Comparison of ENCODE assay signal across 34 mouse cellular contexts in the genomic region with DNA sequence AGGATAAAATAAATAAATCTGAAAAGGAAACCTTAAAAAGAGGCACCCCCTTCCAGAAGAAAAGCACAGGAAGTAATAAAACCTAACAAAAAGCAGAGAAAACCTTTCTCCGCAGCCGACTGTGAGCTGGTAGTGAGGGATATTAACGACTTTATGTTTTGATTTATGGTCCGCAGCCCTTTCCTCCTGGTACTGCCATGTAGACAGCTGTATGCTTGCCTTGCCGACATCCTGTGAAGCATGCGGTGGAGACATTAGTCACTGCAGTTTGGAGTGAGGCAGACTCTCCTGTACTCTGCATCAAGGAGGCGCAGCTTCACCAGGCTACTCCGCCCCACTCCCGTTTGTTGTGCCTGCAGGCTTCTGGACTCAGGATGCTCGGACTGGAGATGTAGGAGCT. TPM values are rescaled to one million over a fixed set of nuclear protein-coding genes. Genes with fewer than 3 reads are reported as not detected.
A peak's percentile ranks its signal among the peaks of the same experiment; 100 is the strongest.
DNase-seq lines count a peak whose midpoint lies in the region; ATAC-seq and TF ChIP-seq lines count a peak whose summit lies in the region.
"Had no signal": no experiment of that assay in that cellular context is flagged by ENCODE, and none has a peak within 500 bp of the region (broad histone marks: within the 10 kb centered on the region; RNA-seq: fewer than 3 reads in every experiment).

No protein-coding gene starts in this region.

- ATAC-seq in kidney, postnatal 0 days (replicated peaks; ENCODE audit: low FRiP score, low read depth): no peak
- ATAC-seq in limb, embryonic 11.5 days (ENCODE audit: insufficient number of reproducible peaks, low FRiP score, low TSS enrichment, low read depth): no peak
- no peak for ATAC-seq in erythroblast, adult 5-6 weeks (replicated peaks; ENCODE audit: low FRiP score, poor library complexity, severe bottlenecking)
- ATAC-seq: activated CD4-positive, CD25-positive, alpha-beta regulatory T cell, adult 4 months; CD4-positive, CD25-positive, alpha-beta regulatory T cell, adult 4 months; forebrain, embryonic 13.5 days; forebrain, embryonic 15.5 days; forebrain, postnatal 0 days had no signal

- H3K4me3 ChIP-seq in kidney, postnatal 0 days (replicated peaks; ENCODE audit: low read depth, low read length): no peak overlapping the region
- no peak overlapping the region for H3K4me3 ChIP-seq in limb, embryonic 11.5 days (ENCODE audit: low read depth, low read length)
- H3K4me3 ChIP-seq: embryonic facial prominence, embryonic 13.5 days; embryonic facial prominence, embryonic 15.5 days; forebrain, embryonic 13.5 days; forebrain, embryonic 15.5 days had no signal

- no peaks in the 10 kb centered on the region for H3K4me1 ChIP-seq in kidney, postnatal 0 days (replicated peaks; ENCODE audit: insufficient read depth, low read length)
- no peaks in the 10 kb centered on the region; the same call in 1 of the 2 replicates for H3K4me1 ChIP-seq in limb, embryonic 11.5 days (ENCODE audit: control insufficient read depth, insufficient read depth, low read length)
- H3K4me1 ChIP-seq: embryonic facial prominence, embryonic 13.5 days; embryonic facial prominence, embryonic 15.5 days; forebrain, embryonic 13.5 days; forebrain, embryonic 15.5 days had no signal

- H3K9ac ChIP-seq in kidney, postnatal 0 days (ENCODE audit: low read depth, low read length): no peak overlapping the region
- H3K9ac ChIP-seq in limb, embryonic 11.5 days (ENCODE audit: low read length): no peak overlapping the region
- H3K9ac ChIP-seq: embryonic facial prominence, embryonic 13.5 days; embryonic facial prominence, embryonic 15.5 days; forebrain, embryonic 13.5 days; forebrain, embryonic 15.5 days; forebrain, postnatal 0 days had no signal

- no peaks in the 10 kb centered on the region for H3K36me3 ChIP-seq in kidney, postnatal 0 days (ENCODE audit: insufficient read depth, low read length)
- H3K36me3 ChIP-seq in limb, embryonic 11.5 days (ENCODE audit: control insufficient read depth, insufficient read depth, low read length): no peaks in the 10 kb centered on the region
- H3K36me3 ChIP-seq: embryonic facial prominence, embryonic 13.5 days; embryonic facial prominence, embryonic 15.5 days; forebrain, embryonic 15.5 days had no signal

- 25% methylated on average over 10 of the region's 10 CpGs for WGBS in kidney, postnatal 0 days
- WGBS in limb, embryonic 11.5 days: 37% methylated on average over 10 of the region's 10 CpGs

- no peaks in the 10 kb centered on the region for H3K27me3 ChIP-seq in kidney, postnatal 0 days (ENCODE audit: insufficient read depth, low read length)
- no peaks in the 10 kb centered on the region for H3K27me3 ChIP-seq in limb, embryonic 11.5 days (ENCODE audit: control insufficient read depth, insufficient read depth, low read length)
- H3K27me3 ChIP-seq: embryonic facial prominence, embryonic 13.5 days; embryonic facial prominence, embryonic 15.5 days; forebrain, embryonic 13.5 days; forebrain, embryonic 15.5 days had no signal

- H3K4me2 ChIP-seq in kidney, postnatal 0 days (ENCODE audit: low read length): no peak overlapping the region
- no peak overlapping the region for H3K4me2 ChIP-seq in limb, embryonic 11.5 days (ENCODE audit: low read depth, severe bottlenecking)
- H3K4me2 ChIP-seq: embryonic facial prominence, embryonic 13.5 days; embryonic facial prominence, embryonic 15.5 days; forebrain, embryonic 13.5 days; forebrain, embryonic 15.5 days had no signal

- TF ChIP-seq CTCF in kidney, postnatal 0 days (IDR thresholded peaks at IDR 0.05; ENCODE audit: low read depth): no peak

- DNase-seq in kidney, postnatal 0 days (ENCODE audit: low spot score): peak; percentile 5
- no peak for DNase-seq in kidney, adult 8-10 months
- DNase-seq in forelimb bud, embryonic 11.5 days (ENCODE audit: low read depth, low spot score): peak; percentile 60
- DNase-seq in limb, embryonic 11.5 days (ENCODE audit: low spot score): peak; percentile 44
- peak; percentile 47 for DNase-seq in mesoderm, embryonic 11.5 days (ENCODE audit: low read depth, low spot score)
- no peak for DNase-seq in layer of hippocampus, adult 9-11 months
- no peak for DNase-seq in thymus, postnatal 0 days (ENCODE audit: low spot score)
- DNase-seq: adrenal gland, adult 8-10 months; adrenal gland, postnatal 25 days; B cell, adult 2 months; cerebellum, adult 11 months; cerebellum, adult 18-20 months; cerebellum, adult 8-10 months; cerebellum, adult 9-11 months; cerebellum, postnatal 14 days; cerebellum, postnatal 36 days; embryo, embryonic 11 days; forebrain, postnatal 0 days had no signal

- no peaks in the 10 kb centered on the region for H3K9me3 ChIP-seq in kidney, postnatal 0 days (replicated peaks; ENCODE audit: low read length)
- H3K9me3 ChIP-seq in limb, embryonic 11.5 days (ENCODE audit: control insufficient read depth, low read length): no peaks in the 10 kb centered on the region
- H3K9me3 ChIP-seq: embryonic facial prominence, embryonic 13.5 days; embryonic facial prominence, embryonic 15.5 days; forebrain, embryonic 13.5 days; forebrain, embryonic 15.5 days had no signal

- no peak overlapping the region for H3K27ac ChIP-seq in kidney, postnatal 0 days
- no peak overlapping the region for H3K27ac ChIP-seq in limb, embryonic 11.5 days (replicated peaks; ENCODE audit: low read depth, low read length)
- H3K27ac ChIP-seq: embryonic facial prominence, embryonic 13.5 days; embryonic facial prominence, embryonic 15.5 days; forebrain, embryonic 13.5 days; forebrain, embryonic 15.5 days had no signal

RNA-seq across cellular contexts. Expression of a gene that starts 25.8 kb away (rescaled TPM):
- polyA plus RNA-seq in kidney, postnatal 0 days (2015; fragmentation: Nextera tagmentation; extraction: Ambion mirVana): not detected in 2 replicates
- not detected in 2 replicates for polyA plus RNA-seq in limb, embryonic 11.5 days (2014; fragmentation: Nextera tagmentation; extraction: Ambion mirVana)
- polyA plus RNA-seq in thymus, postnatal 0 days (2015; fragmentation: Nextera tagmentation; extraction: Ambion mirVana): 0.14 and 1.2 TPM in 2 replicates
- not detected in 2 replicates for total RNA-seq in erythroblast, adult 5-6 weeks (2015; ENCODE audit: low replicate concordance)
- total RNA-seq in erythroblast, adult 5-6 weeks (2017; ENCODE audit: low replicate concordance): not detected in 2 replicates
- total RNA-seq: adrenal gland, adult 18-20 months; adrenal gland, adult 8-10 months; adrenal gland, postnatal 25 days; adrenal gland, postnatal 4 days; CH12.LX; common myeloid progenitor, adult 5-6 weeks; ES-E14; forebrain, postnatal 0 days; MEL had no signal
- polyA plus RNA-seq: activated CD4-positive, CD25-positive, alpha-beta regulatory T cell, adult 4 months; brain, embryonic 14.5 days; CD4-positive, CD25-positive, alpha-beta regulatory T cell, adult 4 months; embryonic facial prominence, embryonic 11.5 days; embryonic facial prominence, embryonic 13.5 days; embryonic facial prominence, embryonic 15.5 days; forebrain, embryonic 11.5 days; forebrain, embryonic 13.5 days; forebrain, embryonic 15.5 days; forebrain, postnatal 0 days had no signal

Comparison
In these comparisons a context has a peak if more than half of its experiments do, and no peak if none do; other contexts are left out.
1. DNase-seq: peak in kidney, postnatal 0 days (single experiment), forelimb bud, embryonic 11.5 days (single experiment), limb, embryonic 11.5 days (single experiment) and mesoderm, embryonic 11.5 days (single experiment); none in kidney, adult 8-10 months (0 of 2), layer of hippocampus, adult 9-11 months (single experiment) and thymus, postnatal 0 days (single experiment).